Mouse (Mus musculus): ENCODE measurements at regions not wholly inside any gene's neighbourhood (a gene's known extent, or its start where the extent isn't known, plus 50 kb on each side); places are given as distances from the start of the nearest gene placed in this dataset.

DNA sequence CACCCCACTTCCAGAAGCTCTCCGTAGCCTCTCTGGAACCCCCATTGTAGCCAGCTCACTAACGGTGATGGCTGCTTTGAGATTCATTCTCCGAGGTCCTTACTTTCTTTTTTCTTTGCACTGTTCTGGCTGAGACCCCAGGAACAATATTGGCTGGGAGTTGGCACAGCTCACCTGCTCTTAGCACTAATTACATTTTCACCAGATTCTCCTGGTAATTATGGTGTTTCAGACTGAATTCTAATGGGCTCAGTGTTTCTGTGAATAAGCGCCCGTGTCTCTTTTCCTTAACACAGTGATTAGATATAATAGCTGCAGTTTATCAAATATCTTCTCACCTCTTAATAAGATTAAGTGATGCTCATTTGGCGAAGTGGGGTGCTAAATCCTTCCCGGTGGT, 509.2 kb upstream of the Adamts16 start:
- no peak for DNase-seq (ENCODE audit: low spot score in 2 of 2)

DNA sequence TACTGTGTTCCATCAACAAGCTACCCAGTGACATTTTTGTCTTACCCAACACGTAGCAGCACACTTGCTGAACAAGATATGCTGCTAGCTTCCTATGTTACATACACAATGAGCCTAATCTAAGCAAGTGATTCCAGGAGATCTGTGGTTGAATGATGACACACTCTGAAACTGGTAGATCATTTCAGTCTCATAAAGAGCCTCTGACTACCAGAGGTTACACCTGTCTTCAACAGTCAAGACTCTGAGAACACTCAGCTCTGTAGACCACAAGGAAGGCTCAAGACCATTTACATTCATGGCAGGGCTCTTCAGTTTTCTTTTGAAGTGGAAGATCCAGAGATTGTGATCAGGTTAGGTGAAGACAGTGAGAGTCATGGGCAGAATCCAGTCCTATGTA, 501.3 kb upstream of the Adamts16 start:
- DNase-seq (ENCODE audit: low spot score in 2 of 2), result no peak

DNA sequence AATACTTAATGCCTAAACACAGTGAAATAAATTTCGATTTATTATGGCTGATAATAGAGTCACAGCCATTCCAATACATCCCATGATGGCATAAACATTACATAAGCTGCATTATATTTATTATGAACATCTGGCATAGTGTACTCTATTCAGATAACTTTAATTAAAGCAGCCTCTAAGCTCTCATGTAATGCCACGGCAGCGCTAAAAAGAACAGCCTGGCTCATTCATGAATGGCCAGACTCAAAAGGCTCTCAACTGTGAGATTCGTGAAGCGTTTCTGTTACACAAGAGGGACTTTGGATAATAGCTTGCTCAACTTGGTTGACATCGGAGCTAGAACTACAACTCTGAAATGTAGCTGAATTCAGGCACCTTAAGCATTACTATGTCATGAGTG, 497.1 kb upstream of the Adamts16 start:
- no peak for DNase-seq (ENCODE audit: low spot score in 2 of 2)

DNA sequence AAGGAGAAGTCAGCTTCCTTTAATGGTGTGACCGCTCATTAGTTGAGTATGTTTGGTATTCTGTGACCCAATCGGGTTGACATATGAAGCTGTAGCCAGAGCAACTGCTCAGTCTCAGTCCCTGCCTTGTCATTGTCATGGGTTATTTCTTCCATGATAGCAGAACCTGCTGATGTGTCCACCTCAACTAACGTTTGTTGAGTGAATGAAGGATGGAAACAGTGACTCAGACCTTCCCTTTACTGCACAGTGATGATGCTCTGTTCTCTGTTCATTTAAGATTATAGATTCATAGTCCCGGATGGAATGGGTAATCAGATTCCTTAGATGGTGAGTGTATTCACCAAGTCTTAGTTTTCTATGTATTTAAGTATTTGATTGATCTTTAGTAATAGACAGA, 493.3 kb upstream of the Adamts16 start:
- DNase-seq (ENCODE audit: low spot score in 2 of 2), result no peak

DNA sequence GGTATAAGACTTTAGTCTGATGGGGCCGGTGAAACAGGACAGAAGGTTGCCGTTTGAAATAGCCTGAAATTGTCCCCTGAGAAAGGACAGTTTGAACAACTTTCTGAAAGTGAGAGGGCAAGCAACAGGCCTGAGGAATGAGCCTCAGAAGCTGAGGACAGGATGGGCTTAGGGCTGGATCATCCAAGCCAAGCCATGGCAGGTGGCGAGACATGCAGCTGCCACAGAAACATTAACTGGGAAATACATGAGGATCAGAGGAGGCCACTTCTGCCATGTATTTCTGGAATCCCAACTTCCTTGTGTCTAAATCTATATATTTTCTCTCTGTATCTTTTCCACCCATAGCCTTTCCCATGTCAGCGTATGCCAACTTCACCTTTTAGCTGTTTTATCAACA, 491.5 kb upstream of the Adamts16 start:
- no peak for DNase-seq (ENCODE audit: low spot score in 2 of 2)

DNA sequence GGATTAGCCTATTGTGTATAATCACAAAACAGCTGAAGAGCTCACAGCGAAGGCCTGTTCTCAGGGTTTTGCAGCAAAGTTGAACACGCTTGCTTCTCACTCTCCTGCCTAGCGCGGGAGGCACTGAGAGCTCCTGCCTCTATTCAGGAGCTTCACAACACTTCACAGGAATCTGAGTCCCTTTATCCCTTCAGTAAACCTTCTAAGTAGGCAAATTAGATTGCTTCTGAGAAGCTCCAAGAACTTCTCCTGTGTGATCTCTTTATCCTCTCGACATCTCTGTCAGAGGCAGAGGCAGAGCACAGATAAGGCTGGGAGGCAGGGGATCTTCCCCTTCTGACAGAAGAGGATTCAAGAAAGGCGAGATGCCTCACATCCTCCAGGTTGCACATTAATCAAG, 488.7 kb upstream of the Adamts16 start:
- no peak for DNase-seq (ENCODE audit: low spot score in 2 of 2)

DNA sequence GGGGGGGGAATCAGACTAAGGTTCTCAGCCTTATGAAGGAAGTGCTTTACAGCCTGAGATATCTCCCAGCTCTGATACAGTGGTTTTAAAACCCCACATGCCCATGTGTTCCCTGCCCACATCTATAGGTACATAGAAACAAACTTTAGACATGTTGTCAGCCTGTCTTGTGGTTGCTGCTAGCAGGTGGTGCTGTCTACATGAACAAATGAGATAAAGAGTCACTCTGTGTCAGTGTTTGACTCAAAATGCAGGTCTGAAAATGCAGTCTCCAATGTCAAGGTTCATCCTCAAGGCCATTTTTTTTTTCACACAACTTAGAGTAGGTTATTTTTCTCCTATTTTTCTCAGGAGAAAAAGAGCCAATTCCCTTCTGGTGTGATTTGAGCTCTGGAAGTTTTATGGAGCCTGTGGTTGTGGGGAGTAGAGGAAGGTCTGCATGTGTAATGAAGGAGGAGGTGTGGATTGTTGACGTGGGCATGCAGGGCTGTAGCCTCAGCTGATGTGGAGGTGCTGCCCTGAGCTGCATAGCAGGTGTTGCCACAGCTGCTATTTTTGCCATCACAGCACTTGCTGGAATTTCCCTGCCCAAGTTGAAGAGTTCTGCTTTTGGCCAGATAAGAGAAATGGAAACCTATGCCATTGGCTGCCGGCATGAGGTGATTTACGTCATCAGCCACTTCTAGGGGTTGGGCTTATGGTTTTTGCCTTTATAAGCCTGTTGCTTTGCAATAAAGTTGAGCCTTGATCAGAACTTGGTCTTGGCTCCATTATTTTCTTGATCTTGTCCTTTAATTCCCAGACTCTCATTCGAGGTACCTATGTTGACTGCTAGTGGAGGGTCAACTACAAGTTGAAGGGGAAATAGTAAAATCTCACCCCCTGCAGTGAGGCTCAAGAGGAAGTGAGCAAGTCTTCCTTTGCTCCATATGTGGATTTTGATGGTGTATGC, 486.5 kb upstream of the Adamts16 start:
- DNase-seq (ENCODE audit: low spot score in 2 of 2), result no peak

DNA sequence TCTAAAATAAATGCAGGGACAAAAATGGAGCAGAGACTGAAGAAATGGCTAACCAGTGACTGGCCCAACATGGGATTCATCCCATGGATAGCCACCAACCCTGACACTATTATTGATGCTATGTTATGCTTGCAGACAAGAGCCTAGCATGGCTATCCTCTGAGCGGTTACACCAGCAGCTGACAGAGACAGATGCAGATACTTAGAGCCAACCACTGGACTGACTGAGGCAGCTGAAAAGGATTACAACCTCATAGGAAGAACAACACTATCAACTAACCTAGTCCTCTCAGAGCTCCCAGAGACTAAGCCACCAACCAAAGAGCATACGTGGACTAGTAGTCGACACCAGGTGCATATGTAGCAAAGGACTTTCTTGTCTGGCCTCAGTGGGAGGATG, 478.9 kb upstream of the Adamts16 start:
- no peak for DNase-seq (ENCODE audit: low spot score in 2 of 2)

DNA sequence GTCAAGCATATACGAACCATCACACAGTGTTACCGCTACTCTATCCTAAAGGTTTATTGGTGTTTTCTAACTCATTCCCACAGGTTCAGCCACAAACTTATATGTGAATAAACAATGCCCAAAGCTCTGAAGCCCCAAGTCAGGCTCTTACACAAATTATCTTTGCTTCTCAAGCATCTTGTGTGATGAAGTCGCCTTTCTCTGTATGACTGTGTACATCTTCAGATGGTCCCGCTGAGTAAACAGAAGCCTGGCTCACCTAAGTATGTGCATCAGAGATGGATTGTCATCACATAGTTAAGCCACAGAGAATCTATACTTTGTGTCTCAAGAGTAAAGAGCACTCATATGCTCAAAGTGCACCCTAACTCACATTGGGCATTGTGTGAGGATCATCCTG, 462.3 kb upstream of the Adamts16 start:
- DNase-seq (ENCODE audit: low spot score in 2 of 2), result no peak

DNA sequence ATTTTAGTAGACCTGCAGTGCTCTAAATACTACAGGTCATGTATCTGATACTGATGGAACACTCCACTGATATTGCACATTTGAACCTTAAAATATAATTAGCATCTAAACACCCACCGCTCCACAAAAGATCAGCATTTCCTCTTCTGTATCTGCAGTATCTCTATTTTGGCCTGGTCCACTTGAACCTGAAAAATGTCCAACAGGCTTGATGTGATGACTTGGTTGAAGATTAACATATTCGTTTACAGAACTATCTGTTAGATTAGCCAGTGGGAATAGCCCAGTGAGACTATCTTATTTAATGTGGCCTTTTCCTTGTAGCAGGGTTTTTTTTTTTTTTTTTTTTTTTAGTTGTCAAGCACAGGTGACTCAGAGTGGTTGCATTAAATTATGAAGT, 434.4 kb upstream of the Adamts16 start:
- no peak for DNase-seq (ENCODE audit: low spot score in 2 of 2)

DNA sequence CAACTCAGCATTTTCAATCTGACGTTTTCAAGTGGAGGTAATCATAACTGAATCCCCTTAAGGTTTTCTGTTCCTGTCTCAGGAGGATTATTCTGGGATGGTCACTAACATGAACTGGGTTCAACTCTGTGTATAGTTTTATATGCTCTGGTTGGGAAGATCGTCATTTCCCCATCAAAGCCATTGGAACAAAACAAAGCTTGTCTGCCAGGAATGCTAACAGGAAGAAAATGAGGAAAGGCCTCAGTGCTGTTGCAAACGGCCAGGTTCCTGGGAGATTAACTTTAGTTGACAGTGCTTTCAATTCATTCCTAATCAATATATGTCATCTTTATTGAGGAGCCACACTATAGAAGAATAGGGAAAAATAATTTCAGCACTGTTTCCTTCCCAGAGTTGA, 432.5 kb upstream of the Adamts16 start:
- no peak for DNase-seq (ENCODE audit: low spot score in 2 of 2)

DNA sequence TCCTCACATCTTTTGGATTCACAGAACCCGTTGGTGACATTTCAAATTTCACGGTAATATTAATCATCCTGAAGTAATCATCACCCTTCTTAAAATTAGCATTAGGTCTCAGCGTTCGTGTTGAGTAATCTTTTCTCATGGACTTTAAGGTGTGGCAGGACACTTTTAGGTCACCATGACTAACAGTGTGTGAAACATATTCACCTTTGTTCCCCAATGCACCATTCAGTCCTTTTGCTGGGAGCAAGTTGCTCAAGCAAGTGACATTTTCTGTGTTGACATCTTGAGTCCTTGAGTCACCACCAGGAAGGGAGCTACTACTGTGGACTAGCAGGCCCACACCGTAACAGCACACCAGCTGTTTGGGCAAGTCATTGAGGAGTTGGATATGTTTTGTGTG, 431.9 kb upstream of the Adamts16 start:
- no peak for DNase-seq (ENCODE audit: low spot score in 2 of 2)

DNA sequence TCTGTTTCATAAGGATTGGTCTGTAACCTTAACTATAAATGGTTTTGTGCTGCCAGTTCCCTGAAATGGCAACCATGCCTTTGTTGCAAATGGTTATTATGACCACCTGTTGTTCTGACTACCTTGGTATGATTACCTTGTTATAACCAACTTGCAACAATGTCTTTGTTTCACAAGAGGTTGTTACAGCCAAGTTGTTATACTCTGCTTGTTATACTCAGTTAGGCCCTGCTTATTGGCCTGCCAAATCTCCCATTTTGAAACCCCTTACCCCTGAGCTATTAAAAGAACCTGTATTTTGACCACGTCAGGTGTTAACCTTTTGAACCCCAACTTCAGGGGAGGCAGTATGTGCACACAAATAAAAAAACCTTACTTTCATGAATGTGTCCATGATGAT, 431.5 kb upstream of the Adamts16 start:
- DNase-seq (ENCODE audit: low spot score in 2 of 2), result no peak

DNA sequence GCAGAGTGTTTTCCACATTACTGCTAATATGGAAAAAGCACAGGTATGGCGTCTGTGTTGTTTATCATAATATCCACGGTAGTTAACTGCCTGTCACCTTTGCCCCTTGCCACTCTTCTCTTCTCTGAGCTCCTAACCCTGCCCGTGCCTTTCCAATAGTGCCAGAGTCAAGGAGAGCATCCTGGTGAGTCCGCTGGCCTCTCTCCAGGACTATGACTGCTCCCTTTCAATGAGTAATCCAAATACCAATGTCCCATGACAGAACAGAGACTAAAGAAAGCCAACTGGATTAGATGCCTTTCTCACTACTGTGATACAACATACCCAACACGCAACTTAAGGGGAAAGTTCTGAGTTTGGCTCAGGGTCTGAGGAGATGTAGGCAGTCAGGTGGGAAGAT, 430.8 kb upstream of the Adamts16 start:
- DNase-seq (ENCODE audit: low spot score in 2 of 2), result no peak

DNA sequence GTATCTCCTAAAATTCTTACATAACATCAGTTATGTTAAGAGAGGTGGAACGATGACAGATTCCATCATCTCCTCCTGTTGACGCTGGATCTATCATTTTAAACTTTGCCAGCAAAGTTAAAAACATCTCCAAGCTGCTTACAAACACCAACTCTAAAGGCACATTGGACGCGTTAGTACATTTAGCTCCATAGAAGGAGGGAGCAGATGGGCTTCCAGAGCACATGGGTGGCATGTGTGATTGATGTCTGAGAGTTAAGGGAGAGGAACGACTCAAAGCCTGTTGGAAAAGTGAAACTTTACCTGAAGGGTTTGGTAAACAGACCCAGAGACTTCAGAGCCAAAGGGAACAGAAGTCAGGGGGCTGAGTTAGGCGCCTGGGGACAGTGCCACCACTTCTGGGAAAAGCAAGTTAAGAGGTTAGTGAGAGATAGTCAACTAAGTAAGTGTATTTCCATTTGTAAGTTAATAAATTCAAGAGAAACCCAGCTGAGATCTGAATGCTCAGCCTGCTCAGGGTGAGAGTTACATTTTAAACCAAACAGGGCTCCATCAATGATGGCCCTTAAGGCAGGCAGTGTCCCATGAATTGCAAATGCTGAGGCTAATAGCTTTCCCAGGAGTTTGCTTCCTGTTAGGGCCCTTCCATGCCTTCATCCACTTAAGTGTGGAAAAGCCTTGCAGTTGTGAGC, 430.3 kb upstream of the Adamts16 start:
- DNase-seq (ENCODE audit: low spot score in 2 of 2), result no peak

DNA sequence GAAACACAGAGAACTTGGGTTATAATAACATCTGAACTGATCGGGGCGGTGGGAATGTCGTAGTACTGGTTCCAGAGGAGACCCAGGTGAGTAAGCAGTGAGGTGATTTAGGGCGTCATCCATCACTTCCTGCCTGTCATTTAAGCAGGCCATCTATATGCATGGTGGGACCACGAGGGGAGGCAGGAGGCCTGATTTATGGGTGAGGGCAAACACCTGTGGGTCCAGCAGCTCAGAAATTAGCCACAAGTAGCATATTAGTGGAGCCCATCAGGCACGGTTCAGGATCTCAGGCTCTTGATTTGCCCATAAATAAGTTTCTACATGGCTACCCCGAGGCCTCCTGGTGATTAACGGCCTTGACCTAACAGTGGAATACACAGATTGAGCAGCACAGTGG, 428.8 kb upstream of the Adamts16 start:
- no peak for DNase-seq (ENCODE audit: low spot score in 2 of 2)

DNA sequence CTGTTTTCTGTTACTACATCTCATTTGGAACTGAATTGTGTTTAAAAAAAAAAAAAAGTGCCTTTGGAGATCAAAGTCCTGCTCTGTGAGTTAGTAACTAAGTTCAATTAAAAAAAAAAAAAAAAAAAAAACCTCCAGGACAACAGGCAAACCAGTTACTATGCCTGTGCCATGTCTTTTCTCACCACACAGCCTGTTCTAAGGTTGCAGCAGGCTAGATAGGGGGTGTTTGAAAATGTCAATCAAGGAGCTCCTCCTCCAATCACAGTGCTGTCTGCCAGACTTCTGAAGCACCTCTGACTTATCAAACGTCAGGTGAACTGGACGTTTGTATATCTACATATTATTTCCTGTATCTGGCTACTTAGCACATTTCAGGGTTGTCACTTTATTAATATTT, 427.9 kb upstream of the Adamts16 start:
- DNase-seq (ENCODE audit: low spot score in 2 of 2), result no peak

DNA sequence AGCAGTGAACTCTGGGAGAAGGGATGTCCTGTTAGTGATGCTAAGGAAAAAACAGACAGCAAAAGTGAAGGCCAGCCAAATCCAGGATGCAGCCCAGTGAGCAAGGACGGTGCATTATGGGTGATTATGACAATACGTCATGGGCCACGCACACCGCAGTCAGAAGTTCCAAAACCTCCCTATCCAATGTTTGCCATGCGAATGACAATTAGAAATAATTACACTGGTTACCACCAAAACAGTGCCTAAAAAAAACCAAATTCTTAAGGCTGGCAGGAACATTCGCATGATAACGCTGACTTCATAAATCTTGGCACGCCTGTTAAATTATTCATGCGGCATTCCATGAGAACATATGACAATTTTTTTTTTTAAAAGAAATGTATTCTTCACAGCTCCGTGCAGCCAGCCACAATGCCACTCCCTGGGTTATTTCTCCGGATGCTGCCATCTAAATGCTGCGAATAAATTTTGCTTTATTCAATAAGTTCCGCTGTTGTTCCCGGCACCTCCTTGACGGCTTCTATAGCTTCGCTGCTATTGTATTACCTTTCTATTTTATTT, 421.8 kb upstream of the Adamts16 start:
- no peak for DNase-seq (ENCODE audit: low spot score in 2 of 2)

DNA sequence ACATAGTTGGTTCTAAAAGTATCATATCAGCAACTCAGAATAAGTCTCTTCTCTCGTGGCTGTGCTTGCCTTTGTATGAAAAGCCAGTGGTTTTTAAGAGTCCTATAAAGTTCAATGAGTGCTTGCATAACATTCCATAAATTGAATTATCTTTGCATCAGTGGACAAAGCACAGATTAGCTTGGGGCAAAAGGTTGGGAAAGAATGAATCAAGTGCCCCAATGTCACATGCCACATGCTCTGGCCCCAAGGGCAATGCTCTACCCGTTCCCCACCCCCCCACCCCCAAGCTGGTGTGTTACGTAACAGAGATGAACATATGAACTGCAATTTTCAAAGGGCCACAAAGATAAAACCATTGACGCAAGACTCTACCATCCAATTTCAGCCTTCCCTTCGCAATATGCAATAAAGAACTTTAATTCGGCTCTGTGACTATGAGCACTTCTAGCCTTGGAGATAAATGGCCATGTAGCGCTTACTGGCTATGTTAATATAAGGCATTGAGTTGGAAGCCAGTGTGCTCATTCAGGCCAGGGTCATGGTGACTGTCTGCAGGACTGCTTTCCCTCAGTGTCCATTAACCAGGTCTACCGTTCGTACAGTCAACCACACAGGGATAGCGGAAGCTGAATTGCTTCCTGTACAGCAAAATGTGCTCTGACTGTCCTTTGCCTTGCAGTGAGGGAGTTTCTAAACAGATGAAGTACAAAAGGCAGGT, 421.1 kb upstream of the Adamts16 start:
- no peak for DNase-seq (ENCODE audit: low spot score in 2 of 2)

DNA sequence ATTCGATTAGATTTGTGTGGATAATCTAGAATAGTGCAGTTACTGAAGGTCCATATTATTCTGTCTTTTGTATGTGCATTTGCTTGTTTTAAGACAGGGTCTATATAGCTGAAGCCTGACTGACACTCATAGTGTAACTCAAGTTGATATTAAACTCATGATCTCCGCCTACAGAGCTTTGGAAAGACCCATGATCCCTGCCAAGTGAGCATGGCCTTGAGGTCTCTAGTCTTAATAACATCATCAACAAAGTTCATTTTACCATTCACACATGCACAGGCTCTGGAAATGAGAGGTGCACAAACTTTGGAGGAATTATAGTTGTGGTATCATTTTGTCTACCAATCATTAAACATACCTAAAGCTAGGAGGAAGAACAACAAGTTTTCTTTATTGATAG, 412.4 kb upstream of the Adamts16 start:
- DNase-seq (ENCODE audit: low spot score in 2 of 2), result no peak

DNA sequence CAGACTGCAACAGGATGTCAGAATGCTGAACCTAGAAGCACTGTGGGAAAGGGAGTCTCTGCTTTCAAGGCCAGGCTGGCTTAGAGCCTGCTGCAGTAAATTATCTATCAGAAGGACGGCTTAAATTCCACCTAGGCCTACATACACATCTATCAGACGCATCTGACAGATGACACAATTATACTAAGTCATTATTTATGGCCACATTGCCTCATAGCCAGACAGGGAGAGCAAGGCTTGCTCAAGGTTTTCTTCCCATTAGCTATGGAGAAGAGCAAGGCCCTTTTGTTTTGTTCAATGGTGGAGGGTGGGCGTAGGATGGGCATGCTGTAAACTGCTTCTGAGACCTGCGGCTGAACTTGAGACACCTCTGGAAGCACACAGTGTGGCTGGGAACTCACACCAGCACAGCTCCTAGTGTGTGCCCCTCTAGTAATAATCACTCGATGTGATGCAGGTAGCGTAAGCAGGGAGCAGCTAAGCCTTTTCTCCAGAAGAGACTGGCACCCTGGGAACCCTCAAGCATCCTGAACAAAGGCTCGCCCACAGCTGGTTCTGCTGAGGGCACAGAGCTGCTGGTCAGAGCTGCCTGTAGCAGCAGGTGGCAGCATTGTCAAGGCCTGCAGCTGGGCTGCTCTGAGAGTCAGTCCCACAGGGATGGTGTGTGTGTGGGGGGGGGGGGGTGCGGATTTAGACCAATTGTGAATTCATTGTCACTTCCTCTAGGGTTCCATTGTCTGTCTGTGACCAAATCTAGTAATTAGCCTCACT, 406.8 kb upstream of the Adamts16 start:
- DNase-seq (ENCODE audit: low spot score in 2 of 2), result no peak

DNA sequence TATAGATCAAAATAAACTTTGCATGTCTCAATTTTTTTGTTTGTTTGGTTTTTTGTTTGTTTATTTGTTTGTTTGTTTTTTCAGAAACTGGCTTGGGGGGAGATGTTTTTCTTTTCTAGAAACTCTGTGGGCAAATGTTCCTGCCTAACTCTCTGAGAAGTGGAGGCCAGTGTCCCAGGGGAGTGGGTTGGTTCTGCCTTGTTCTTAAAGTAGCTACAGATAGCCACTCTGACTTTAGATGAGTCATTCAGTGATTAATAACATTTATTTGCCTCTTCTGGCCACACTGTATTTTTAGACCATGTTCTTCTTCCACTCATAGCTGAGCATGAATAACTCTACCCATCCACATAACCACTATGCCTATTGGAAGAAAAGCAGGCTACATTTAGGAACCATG, 405.6 kb upstream of the Adamts16 start:
- no peak for DNase-seq (ENCODE audit: low spot score in 2 of 2)

Measured in urinary bladder, postnatal 4 days (tissue).